11 mouse cellular contexts compared by ENCODE assay signal in the genomic region with DNA sequence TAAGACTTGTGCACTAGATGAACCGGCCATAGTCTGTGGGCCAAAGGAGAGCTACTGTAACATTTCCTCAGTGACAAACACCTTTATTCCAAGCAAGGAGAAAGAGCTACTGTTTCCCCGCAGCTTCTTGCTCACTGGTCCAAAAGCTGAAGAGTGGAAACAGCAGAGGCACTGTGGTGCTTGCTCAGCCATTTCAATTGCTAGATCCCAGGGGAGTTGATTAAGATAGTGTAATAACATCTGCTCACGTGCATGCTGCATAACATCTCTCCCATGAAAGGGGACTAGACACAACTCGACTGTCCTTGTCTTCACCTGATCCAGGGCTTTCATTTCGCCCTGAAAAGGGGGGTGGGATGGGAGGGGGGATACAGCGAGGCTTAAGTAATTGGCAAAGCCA. TPM values are rescaled to one million over a fixed set of nuclear protein-coding genes. Genes with fewer than 3 reads are reported as not detected.
DNase-seq lines count a peak whose midpoint lies in the region; ATAC-seq and TF ChIP-seq lines count a peak whose summit lies in the region.
"Had no signal": no experiment of that assay in that cellular context is flagged by ENCODE, and none has a peak within 500 bp of the region (broad histone marks: within the 10 kb centered on the region; RNA-seq: fewer than 3 reads in every experiment).

No protein-coding gene starts in this region.

- DNase-seq in heart, adult 11 months = peak; percentile 76
- no peak for DNase-seq in heart, adult 18-20 months
- peak; percentile 51 for DNase-seq in midbrain, postnatal 0 days (ENCODE audit: low spot score)
- DNase-seq in midbrain, embryonic 10.5 days (ENCODE audit: low spot score) = no peak
- peak; percentile 62 for DNase-seq in hindbrain, postnatal 0 days (ENCODE audit: low spot score)
- DNase-seq in retina, postnatal 1 day = peak; percentile 44
- DNase-seq in ovary, postnatal 14 days (ENCODE audit: low spot score) = no peak
- DNase-seq in cerebellum, adult 11-12 months = no peak
- DNase-seq: cerebellum, postnatal 14 days; kidney, adult 18-20 months; spleen, adult 18-20 months had no signal

- H3K36me3 ChIP-seq in midbrain, postnatal 0 days (ENCODE audit: insufficient read depth, low read length) = no peaks in the 10 kb centered on the region
- no peaks in the 10 kb centered on the region for H3K36me3 ChIP-seq in midbrain, embryonic 10.5 days
- H3K36me3 ChIP-seq in hindbrain, postnatal 0 days (ENCODE audit: insufficient read depth, low read length) = no peaks in the 10 kb centered on the region

- no peak overlapping the region for H3K4me3 ChIP-seq in midbrain, postnatal 0 days (ENCODE audit: low read depth, low read length)
- no peak overlapping the region; the same call in 1 of the 2 replicates for H3K4me3 ChIP-seq in midbrain, embryonic 10.5 days
- H3K4me3 ChIP-seq in hindbrain, postnatal 0 days (ENCODE audit: low read length) = no peak overlapping the region

- 45% methylated on average over 6 of the region's 6 CpGs for WGBS in midbrain, postnatal 0 days
- WGBS in midbrain, embryonic 10.5 days = 55% methylated on average over 6 of the region's 6 CpGs
- 38% methylated on average over 6 of the region's 6 CpGs for WGBS in hindbrain, postnatal 0 days

- H3K4me2 ChIP-seq in midbrain, postnatal 0 days (ENCODE audit: low read depth, low read length, poor library complexity, severe bottlenecking) = no peak overlapping the region
- peak overlapping the region; percentile 100; the same call in 1 of the 2 replicates for H3K4me2 ChIP-seq in hindbrain, postnatal 0 days (ENCODE audit: low read depth, low read length)

- H3K4me1 ChIP-seq in midbrain, postnatal 0 days (ENCODE audit: insufficient read depth, low read length) = no peaks in the 10 kb centered on the region
- H3K4me1 ChIP-seq in midbrain, embryonic 10.5 days = peaks cover 50% of the 10 kb centered on the region
- 0 out of 2 replicates have a peak, but pooled peaks cover 6% of the 10 kb centered on the region for H3K4me1 ChIP-seq in hindbrain, postnatal 0 days (ENCODE audit: insufficient read depth, low read length)

- no peak for ATAC-seq in midbrain, postnatal 0 days (ENCODE audit: low FRiP score)
- ATAC-seq in hindbrain, postnatal 0 days = no peak

- no peaks in the 10 kb centered on the region for H3K27me3 ChIP-seq in midbrain, postnatal 0 days (ENCODE audit: insufficient read depth, low read length)
- H3K27me3 ChIP-seq in midbrain, embryonic 10.5 days (ENCODE audit: low read depth, poor library complexity, severe bottlenecking) = peaks cover 33% of the 10 kb centered on the region
- no peaks in the 10 kb centered on the region for H3K27me3 ChIP-seq in hindbrain, postnatal 0 days (ENCODE audit: insufficient read depth, low read length)

- H3K27ac ChIP-seq in midbrain, postnatal 0 days (ENCODE audit: low read depth, low read length) = no peak overlapping the region
- no peak overlapping the region for H3K27ac ChIP-seq in midbrain, embryonic 10.5 days (replicated peaks)
- 0 out of 2 replicates have a peak overlapping the region, but pooled peaks have one; percentile 15 for H3K27ac ChIP-seq in hindbrain, postnatal 0 days

- no peak overlapping the region for H3K9ac ChIP-seq in midbrain, postnatal 0 days (replicated peaks; ENCODE audit: low read length, poor library complexity, severe bottlenecking)
- no peak overlapping the region for H3K9ac ChIP-seq in hindbrain, postnatal 0 days (replicated peaks; ENCODE audit: low read length)

- TF ChIP-seq CTCF in midbrain, postnatal 0 days (IDR thresholded peaks at IDR 0.05) = no peak
- TF ChIP-seq CTCF in hindbrain, postnatal 0 days (IDR thresholded peaks at IDR 0.05; ENCODE audit: low read depth) = no peak

- no peaks in the 10 kb centered on the region for H3K9me3 ChIP-seq in midbrain, postnatal 0 days (ENCODE audit: low read length)
- H3K9me3 ChIP-seq in midbrain, embryonic 10.5 days (replicated peaks) = no peaks in the 10 kb centered on the region
- no peaks in the 10 kb centered on the region for H3K9me3 ChIP-seq in hindbrain, postnatal 0 days (ENCODE audit: low read length)

RNA-seq across cellular contexts. Expression of gene Tns3, which starts 41.7 kb away (rescaled TPM):
- total RNA-seq in heart, adult 18-20 months (2021) = 10 to 100 TPM; 22.3 to 23.2 TPM
- 33.3 and 38.7 TPM in 2 replicates for total RNA-seq in midbrain, postnatal 0 days (2014; rRNA removed)
- polyA plus RNA-seq in midbrain, postnatal 0 days (2015; fragmentation: Nextera tagmentation; extraction: Ambion mirVana) = 4.7 and 4.9 TPM in 2 replicates
- polyA plus RNA-seq in midbrain, embryonic 10.5 days (2016; fragmentation: Nextera tagmentation; extraction: Ambion mirVana) = 9.1 and 9.7 TPM in 2 replicates
- total RNA-seq in hindbrain, postnatal 0 days (2014; rRNA removed) = 59.0 and 63.6 TPM in 2 replicates
- 8.2 and 8.9 TPM in 2 replicates for polyA plus RNA-seq in hindbrain, postnatal 0 days (2015; fragmentation: Nextera tagmentation; extraction: Ambion mirVana)

Comparison
In these comparisons a context has a peak if more than half of its experiments do, and no peak if none do; other contexts are left out.
1. DNase-seq: peak in heart, adult 11 months (single experiment), midbrain, postnatal 0 days (single experiment), hindbrain, postnatal 0 days (single experiment) and retina, postnatal 1 day (single experiment); none in heart, adult 18-20 months (0 of 2), midbrain, embryonic 10.5 days (single experiment), ovary, postnatal 14 days (single experiment) and cerebellum, adult 11-12 months (single experiment).